Mouse (Mus musculus): ENCODE data around the gene 2900092C05Rik.

Gene 2900092C05Rik

DNA sequence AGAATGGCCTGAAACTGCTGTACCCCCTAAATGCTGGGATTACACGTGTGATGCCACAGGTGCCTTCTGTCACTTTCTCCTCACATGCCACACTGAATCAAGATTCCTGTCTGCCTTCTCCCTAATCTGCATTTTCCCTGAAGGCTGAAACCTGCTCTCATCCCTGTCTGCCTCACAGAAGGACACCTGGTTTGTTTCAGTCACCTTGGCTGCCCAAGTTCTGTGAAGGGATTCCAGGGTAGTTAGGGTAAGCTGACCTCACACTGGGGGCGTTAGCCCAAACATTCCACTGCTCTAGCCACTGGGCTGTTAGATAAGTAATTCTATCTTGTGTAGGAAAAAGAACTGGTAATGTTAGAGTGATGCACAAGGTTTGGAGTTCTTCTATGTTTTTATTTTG, at the start of gene 2900092C05Rik:
TSS of gene 2900092C05Rik (plus strand) at position 301 of the 400 bp plus-strand sequence.
- DNase-seq (ENCODE audit: low spot score in 2 of 2): no peak

DNA sequence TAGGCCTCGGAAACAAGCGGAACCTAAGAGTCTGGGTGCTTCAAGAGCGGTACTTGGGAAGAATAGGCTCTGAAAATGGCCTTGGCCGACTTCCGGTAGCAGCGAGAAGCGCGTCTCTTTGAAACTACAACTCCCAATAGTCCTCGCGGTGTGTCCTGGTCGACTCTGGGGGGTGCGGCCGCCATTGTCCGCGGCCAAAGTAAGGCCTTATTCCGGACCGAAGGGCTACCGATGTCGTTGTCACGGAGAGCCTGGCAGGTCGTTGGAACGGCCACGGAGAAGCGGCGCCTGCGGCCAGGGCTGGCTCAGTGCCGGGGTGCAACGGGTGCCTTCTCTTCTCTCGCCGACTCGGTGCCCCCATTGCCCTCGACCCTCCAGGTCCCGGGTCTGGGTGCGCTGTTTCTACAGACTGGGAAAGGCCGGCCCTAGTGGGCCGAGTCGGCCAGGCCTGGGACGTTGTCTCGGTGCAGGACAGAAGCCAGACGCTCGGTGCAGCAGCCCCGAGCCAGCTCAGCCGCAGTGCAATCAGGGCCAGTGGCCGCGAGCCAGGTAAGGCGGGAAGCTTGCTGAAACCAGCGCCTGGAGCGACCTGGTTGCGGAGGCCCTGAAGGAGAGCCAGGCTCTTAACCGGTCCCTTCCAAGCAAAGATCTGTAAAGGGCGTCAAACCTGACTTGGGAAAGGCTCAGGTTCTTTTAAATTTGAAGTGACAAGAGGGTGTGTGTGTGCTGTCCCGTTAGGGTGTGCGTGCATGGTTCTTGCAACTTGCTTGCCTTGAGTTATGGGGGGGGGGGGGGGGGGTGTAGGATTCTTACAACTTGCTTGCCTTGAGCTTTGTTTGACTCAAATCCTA, 33.9 kb upstream of the 2900092C05Rik start, which contains the start of gene Zfp606:
TSS of gene Zfp606 (plus strand) at position 136 of the 851 bp plus-strand sequence.
- peak; percentile 67 to 73 for DNase-seq (ENCODE audit: low spot score in 2 of 2)

DNA sequence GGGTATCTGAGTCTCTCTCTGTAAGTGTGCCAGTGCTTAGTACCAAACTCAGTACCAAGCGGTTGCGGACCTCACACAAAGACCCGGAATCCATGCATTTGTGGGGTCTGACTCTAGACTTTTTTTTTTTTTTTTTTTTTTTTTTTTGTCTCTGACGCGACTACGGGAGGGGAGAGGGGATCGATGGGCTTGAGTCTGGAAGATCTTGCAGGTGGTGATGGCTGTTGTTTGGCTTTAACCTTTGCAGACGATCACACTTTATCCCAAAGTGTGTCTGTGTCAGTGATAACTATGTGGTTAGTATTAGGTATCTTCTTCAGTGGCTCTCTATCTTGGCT, 33.3 kb upstream of the 2900092C05Rik start:
- DNase-seq (ENCODE audit: low spot score in 2 of 2): no peak

DNA sequence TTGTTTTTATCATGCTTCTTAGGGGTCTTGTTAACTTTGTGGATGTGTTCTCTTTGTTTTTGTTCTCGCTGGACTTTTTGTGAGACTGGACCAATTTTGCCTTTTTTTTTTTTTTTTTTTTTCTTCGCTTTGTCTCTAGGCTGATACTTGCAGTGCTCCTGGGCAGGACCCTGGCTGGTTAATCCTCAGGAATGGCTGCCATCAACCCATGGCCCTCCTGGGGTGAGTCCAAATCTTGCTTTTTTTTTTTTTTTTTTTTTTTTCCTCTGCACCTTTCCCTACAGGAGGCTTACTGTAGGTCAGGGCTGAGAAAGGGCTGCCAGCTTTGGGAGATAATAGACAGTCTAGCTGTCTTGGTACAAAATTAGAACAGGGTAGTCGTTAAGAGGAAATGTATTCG, 32.8 kb upstream of the 2900092C05Rik start:
- DNase-seq (ENCODE audit: low spot score in 2 of 2): no peak

DNA sequence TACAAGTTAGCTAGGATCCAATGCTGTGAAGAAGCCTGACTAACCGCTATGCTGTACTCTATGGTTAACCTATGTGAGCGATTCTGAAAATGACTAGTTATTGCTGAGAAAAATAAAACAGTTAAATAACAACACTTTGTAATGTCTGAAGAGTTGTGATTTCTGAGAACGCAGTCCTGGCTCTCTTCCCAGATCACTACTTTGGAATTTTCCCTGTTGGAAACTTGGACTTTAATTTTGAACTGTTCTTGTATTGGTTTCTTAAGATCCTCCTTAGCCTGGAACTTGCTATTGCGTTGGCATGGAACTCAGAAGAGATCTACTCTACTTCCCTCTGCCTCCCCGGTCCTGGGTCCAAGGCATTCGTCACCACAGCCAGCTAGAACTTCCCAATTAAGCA, 28.5 kb upstream of the 2900092C05Rik start:
- no peak for DNase-seq (ENCODE audit: low spot score in 2 of 2)

DNA sequence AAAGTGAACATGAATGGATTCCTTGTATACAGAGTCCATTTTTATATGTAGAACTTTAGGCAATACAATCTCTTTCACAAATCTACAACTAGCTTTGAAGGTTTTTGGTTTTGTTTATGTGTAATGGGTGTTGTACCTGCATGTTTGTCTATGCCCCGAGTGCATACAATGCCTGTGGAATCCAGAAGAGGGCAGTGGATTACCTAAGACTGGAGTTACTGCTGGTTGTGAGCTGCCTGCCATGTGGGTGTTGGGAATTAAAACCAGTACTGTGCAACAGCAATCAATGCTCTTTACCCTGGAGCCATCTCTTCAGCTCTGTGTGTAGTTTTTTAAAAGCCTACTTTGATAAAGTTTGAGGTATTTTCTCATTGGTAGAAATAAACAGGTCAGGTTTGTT, 26.4 kb upstream of the 2900092C05Rik start:
- no peak for DNase-seq (ENCODE audit: low spot score in 2 of 2)

DNA sequence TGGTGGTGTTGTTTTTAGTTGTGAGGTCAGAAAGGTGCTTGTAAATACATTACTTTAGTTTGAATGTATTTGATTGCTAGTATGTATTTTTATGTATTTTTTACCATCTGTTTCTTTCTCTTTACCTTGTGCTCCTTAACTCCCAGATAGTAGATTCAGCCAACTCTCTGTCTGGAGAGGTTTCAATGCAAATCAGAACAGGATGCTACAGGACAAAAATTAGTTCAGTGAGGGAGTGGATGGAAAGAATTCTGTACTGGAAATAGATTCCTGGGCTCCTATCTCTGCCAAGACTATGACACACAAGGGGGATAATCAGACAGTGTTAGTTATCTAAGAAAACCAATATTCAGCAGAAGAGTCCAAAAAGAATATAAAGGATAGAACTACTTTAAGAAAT, 25.6 kb upstream of the 2900092C05Rik start:
- no peak for DNase-seq (ENCODE audit: low spot score in 2 of 2)

DNA sequence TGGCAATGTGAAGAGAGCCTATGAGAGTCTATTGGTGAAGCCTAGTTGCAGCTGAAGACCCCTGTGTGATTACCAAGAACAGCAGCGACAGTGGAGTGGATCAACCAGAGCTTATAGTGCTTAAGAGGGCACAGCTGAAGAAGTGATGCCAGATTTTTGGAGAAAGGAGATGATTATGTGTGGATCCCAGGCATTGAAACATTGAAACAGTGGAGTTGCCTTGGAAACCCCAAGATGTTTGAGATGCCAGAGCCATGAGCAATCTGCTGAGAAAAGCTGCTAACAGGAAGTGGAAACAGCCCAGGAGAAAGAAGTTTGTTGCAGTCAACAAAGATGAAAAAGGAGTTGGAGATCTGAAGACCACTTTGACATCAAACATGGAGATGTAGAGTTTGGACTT, 1.4 kb upstream of the 2900092C05Rik start:
- no peak for DNase-seq (ENCODE audit: low spot score in 2 of 2)

Measured in natural killer cell, adult 2 months (primary cell).